Mouse (Mus musculus) olfactory bulb, adult 2 months (tissue): ENCODE measurements around the gene Clp1.

ENCODE experiments used
- CTCF ChIP-seq: fragments of 200-500 bp; IDR thresholded peaks from 2 replicates; pipeline ENCODE4 v1.5.1; 2012; ENCODE audit warnings: low read depth, mild to moderate bottlenecking, low read length, moderate library complexity; ENCODE audit not compliant: insufficient read depth
- POLR2A ChIP-seq: fragments of 200-500 bp; IDR thresholded peaks from 2 replicates; pipeline ENCODE4 v1.6.1; 2012; ENCODE audit warnings: mild to moderate bottlenecking, low read depth, low read length, moderate library complexity; ENCODE audit not compliant: insufficient read depth

GRCm38 (mm10) chr2:84714811-84715561 lies 12.2 kb downstream of the Clp1 start, which contains the start of gene Zdhhc5:
- peak; percentile 53 for TF ChIP-seq POLR2A
- TF ChIP-seq CTCF, result no peak
